Mouse (Mus musculus): Measurements from ENCODE around the gene Pepd. TPM values are rescaled to one million over a fixed set of nuclear protein-coding genes. Genes with fewer than 3 reads are reported as not detected.

The Pepd gene
- total RNA-seq (2014; rRNA removed) (57.9 and 60.0 TPM in 2 replicates), polyA plus RNA-seq (2015; fragmentation: Nextera tagmentation; extraction: Ambion mirVana) (61.5 and 64.5 TPM in 2 replicates)

DNA sequence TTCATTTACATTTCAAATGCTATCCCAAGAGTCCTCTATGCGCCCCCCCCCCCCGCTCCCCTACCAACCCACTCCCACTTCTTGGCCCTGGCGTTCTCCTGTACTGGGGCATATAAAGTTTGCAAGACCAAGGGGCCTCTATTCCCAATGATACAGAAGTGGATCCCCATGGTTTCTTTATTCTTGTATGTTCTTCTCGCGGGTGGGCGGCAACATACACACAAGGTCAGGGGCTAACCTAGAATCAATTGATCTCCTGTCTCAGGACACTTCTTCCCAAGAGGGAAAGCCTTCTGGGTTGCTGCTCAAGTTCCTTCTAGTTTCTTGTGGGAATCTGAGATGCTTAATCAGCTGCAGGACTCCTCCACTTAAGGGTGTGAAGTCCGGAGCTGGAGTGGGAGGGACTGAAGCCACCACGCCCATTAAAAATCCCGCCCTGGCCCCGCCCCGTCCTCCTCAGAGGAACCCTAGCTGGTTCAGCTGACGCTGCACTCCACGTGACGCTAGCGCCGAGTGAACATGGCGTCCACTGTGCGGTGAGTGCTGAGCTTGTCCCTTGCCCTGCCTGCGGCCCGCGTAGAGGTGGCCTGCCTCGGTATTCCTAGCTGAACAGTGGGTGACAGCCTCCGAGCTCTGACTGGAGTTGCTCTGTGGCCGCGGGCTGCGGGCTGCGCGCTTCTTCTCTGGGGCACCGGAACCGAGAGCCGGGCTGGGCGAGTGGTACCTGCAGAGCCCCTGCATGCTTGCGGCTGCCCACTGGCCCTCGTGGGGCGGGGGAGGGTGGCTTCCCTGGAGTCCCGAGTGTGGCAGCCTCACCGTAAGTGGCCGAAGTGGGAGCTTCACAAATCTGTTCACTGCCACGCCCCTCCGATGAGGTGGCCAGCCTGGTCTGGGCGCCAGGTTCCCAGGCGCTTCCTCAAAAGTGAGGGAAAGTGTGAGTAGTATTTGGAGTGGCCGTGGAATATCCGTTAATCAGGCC lies at the start of gene Pepd:
Gene Pepd (plus strand): TSS at position 461 of the 979 bp plus-strand sequence.
- ATAC-seq = peak; percentile 95
- no peaks in the 10 kb centered on the region for H3K36me3 ChIP-seq (ENCODE audit: insufficient read depth, low read length)
- H3K9me3 ChIP-seq (ENCODE audit: low read length) = no peaks in the 10 kb centered on the region
- H3K4me2 ChIP-seq (ENCODE audit: low read depth, low read length) = peak within 1 kb of the TSS; percentile 91
- H3K27me3 ChIP-seq (ENCODE audit: insufficient read depth, low read length) = no peaks in the 10 kb centered on the region
- peak within 1 kb of the TSS; percentile 60 for H3K4me3 ChIP-seq (ENCODE audit: low read length)
- 0 out of 2 replicates have a peak, but pooled peaks cover 6% of the 10 kb centered on the region for H3K4me1 ChIP-seq (ENCODE audit: insufficient read depth, low read length)
- H3K27ac ChIP-seq = no peak within 1 kb of the TSS
- peak within 1 kb of the TSS; percentile 55 for H3K9ac ChIP-seq (replicated peaks; ENCODE audit: low read length)
- 6% methylated on average over 44 of the region's 44 CpGs for WGBS
- no peak for TF ChIP-seq CTCF (IDR thresholded peaks at IDR 0.05; ENCODE audit: low read depth)
- DNase-seq (ENCODE audit: low spot score) = peak; percentile 93

DNA sequence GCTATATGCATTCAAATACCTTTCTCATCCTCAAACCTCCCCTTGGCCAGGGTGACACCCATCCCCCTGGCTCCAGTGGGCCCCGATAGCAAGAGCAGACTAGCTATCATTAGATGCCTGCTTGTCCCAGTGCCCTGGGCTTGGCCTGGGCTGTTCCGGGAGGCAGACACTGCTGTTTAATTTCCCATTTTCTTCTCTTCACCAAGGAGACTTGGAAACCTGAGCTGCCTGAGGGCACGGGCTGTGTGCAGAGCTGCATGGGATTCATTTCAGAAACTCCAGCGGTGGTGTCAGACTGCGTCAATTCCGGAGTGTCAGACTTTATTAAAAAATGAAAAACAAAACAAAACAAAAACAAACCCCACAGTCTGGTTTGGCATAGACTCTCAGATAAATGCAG lies 44.9 kb upstream of the Pepd start:
- H3K4me2 ChIP-seq (ENCODE audit: low read depth, low read length) = no peak overlapping the region
- H3K4me3 ChIP-seq (ENCODE audit: low read length) = no peak overlapping the region
- no peak overlapping the region for H3K27ac ChIP-seq
- no peaks in the 10 kb centered on the region for H3K9me3 ChIP-seq (ENCODE audit: low read length)
- DNase-seq (ENCODE audit: low spot score) (no peak), ATAC-seq (no peak)
- no peak overlapping the region for H3K9ac ChIP-seq (replicated peaks; ENCODE audit: low read length)
- no peaks in the 10 kb centered on the region for H3K36me3 ChIP-seq (ENCODE audit: insufficient read depth, low read length)
- H3K27me3 ChIP-seq (ENCODE audit: insufficient read depth, low read length) = no peaks in the 10 kb centered on the region
- H3K4me1 ChIP-seq (ENCODE audit: insufficient read depth, low read length) = 0 out of 2 replicates have a peak, but pooled peaks cover 3% of the 10 kb centered on the region
- no peak for TF ChIP-seq CTCF (IDR thresholded peaks at IDR 0.05; ENCODE audit: low read depth)
- 45% methylated on average over 6 of the region's 6 CpGs for WGBS

DNA sequence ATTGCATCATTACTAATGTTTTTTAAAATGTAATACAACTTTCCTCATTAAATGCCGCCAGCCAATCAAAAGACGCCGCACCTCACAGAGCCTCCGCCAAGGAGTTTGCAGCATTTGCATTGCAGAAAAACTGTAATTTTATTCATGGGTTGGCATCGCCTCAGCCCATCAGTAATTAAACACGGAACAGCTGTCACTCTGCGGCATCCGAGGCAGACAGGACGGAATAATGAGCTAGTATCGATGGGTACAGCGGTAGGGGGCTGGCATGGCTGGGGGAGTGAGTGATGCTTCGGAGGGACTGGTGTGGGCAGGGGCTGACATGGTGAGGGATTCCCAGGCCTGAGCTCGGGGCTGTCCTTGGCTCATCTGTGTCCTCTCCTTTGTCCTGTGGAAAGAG lies 42.5 kb upstream of the Pepd start:
- H3K27me3 ChIP-seq (ENCODE audit: insufficient read depth, low read length) = no peaks in the 10 kb centered on the region
- DNase-seq (ENCODE audit: low spot score) (peak; percentile 57), ATAC-seq (peak; percentile 80)
- peak overlapping the region; percentile 22; the same call in 1 of the 2 replicates for H3K4me2 ChIP-seq (ENCODE audit: low read depth, low read length)
- peak overlapping the region; percentile 36; the same call in 1 of the 2 replicates for H3K27ac ChIP-seq
- TF ChIP-seq CTCF (IDR thresholded peaks at IDR 0.05; ENCODE audit: low read depth) = no peak
- 26% methylated on average over 13 of the region's 13 CpGs for WGBS
- H3K9me3 ChIP-seq (ENCODE audit: low read length) = no peaks in the 10 kb centered on the region
- no peaks in the 10 kb centered on the region for H3K36me3 ChIP-seq (ENCODE audit: insufficient read depth, low read length)
- H3K4me1 ChIP-seq (ENCODE audit: insufficient read depth, low read length) = 0 out of 2 replicates have a peak, but pooled peaks cover 3% of the 10 kb centered on the region
- H3K4me3 ChIP-seq (ENCODE audit: low read length) = no peak overlapping the region
- H3K9ac ChIP-seq (replicated peaks; ENCODE audit: low read length) = no peak overlapping the region

DNA sequence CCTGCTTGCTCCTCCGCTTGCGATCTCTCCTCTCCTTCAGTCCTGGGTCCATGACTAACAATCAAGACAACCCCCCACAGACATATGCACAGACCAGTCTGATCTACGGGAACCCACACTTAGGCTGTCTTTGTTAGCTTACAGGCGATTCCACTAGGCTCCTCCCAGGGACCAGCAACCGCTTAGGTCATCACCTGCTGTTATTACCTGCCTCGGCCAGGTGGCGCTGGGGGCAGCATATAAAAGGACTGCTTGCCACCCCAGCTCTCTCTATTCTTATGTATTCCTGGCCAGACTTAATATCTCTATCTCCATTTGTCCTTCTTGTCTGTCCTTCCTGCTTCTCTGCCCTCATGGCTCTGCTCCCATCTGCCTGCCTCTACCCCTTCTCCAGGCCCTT lies 35.4 kb upstream of the Pepd start:
- Histone ChIP-seq H3K9me3 (ENCODE audit: low read length) (no peaks in the 10 kb centered on the region), H3K4me1 (ENCODE audit: insufficient read depth, low read length) (no peaks in the 10 kb centered on the region), H3K27ac (no peak overlapping the region), H3K4me3 (ENCODE audit: low read length) (no peak overlapping the region), H3K27me3 (ENCODE audit: insufficient read depth, low read length) (no peaks in the 10 kb centered on the region), H3K9ac (replicated peaks; ENCODE audit: low read length) (no peak overlapping the region), H3K36me3 (ENCODE audit: insufficient read depth, low read length) (no peaks in the 10 kb centered on the region), H3K4me2 (ENCODE audit: low read depth, low read length) (no peak overlapping the region)
- DNase-seq (ENCODE audit: low spot score) = no peak
- WGBS = 73% methylated on average over 7 of the region's 7 CpGs
- no peak for TF ChIP-seq CTCF (IDR thresholded peaks at IDR 0.05; ENCODE audit: low read depth)
- no peak for ATAC-seq

DNA sequence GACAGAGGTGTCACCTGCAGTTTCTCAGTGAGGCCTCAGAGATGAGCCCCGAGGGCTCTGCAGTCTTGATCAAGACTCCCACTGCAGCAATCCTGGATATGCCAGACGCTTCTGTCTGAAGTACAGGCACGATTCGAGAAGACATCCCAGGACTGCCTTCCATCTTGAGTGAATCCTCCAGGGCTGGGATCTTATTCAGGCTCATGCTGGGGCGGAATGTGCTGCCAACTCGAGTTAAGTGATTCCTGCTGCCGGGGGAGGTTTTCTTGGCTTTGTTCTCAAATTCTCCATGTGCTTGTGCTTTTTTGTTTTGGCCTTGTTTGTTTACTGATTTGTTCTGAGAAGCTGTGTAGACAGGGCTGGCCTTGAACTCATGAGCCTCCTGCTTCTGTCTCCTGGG lies 34.4 kb upstream of the Pepd start:
- no peak for ATAC-seq
- H3K36me3 ChIP-seq (ENCODE audit: insufficient read depth, low read length) = no peaks in the 10 kb centered on the region
- H3K27me3 ChIP-seq (ENCODE audit: insufficient read depth, low read length) = no peaks in the 10 kb centered on the region
- H3K9ac ChIP-seq (replicated peaks; ENCODE audit: low read length) = no peak overlapping the region
- no peak for TF ChIP-seq CTCF (IDR thresholded peaks at IDR 0.05; ENCODE audit: low read depth)
- H3K4me1 ChIP-seq (ENCODE audit: insufficient read depth, low read length) = no peaks in the 10 kb centered on the region
- H3K4me3 ChIP-seq (ENCODE audit: low read length) = no peak overlapping the region
- DNase-seq (ENCODE audit: low spot score) = peak; percentile 18
- H3K9me3 ChIP-seq (ENCODE audit: low read length) = no peaks in the 10 kb centered on the region
- H3K4me2 ChIP-seq (ENCODE audit: low read depth, low read length) = no peak overlapping the region
- WGBS = 35% methylated on average over 7 of the region's 7 CpGs
- H3K27ac ChIP-seq = no peak overlapping the region

DNA sequence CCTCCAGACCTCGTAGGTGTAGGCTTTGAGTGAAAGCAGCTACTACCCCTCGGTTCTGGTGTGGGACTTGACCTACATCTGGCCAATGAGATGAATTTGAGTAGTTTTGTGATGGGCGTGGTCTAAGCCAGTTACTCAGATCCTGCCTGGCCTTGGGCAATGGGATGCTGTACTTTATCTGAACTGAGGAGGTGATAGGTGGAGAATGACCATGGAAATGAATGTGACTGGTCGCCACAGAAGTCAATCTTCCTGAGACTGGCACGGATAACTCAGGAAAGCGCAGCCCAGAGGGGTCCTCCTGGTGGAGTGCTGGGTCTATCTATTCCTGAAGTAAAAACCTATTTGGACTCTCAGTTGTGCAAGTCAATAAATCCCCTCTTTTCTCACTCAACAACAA lies 23.7 kb upstream of the Pepd start:
- no peak for TF ChIP-seq CTCF (IDR thresholded peaks at IDR 0.05; ENCODE audit: low read depth)
- ATAC-seq = no peak
- no peak for DNase-seq (ENCODE audit: low spot score)
- WGBS = 76% methylated on average over 6 of the region's 6 CpGs
- Histone ChIP-seq H3K36me3 (ENCODE audit: insufficient read depth, low read length) (no peaks in the 10 kb centered on the region), H3K27me3 (ENCODE audit: insufficient read depth, low read length) (no peaks in the 10 kb centered on the region), H3K4me3 (ENCODE audit: low read length) (no peak overlapping the region), H3K4me1 (ENCODE audit: insufficient read depth, low read length) (no peaks in the 10 kb centered on the region), H3K27ac (no peak overlapping the region), H3K4me2 (ENCODE audit: low read depth, low read length) (no peak overlapping the region), H3K9ac (replicated peaks; ENCODE audit: low read length) (no peak overlapping the region), H3K9me3 (ENCODE audit: low read length) (no peaks in the 10 kb centered on the region)
